Mouse (Mus musculus) limb, embryonic 10.5 days (tissue): ENCODE data around the gene Psrc1. TPM values are rescaled to one million over a fixed set of nuclear protein-coding genes. Genes with fewer than 3 reads are reported as not detected.
A peak's percentile ranks its signal among the peaks of the same experiment; 100 is the strongest.

Experiments used
- DNase-seq: peaks from one replicate; pipeline ENCODE4 v3.0.0-alpha.2; 2017; ENCODE audit warnings: low spot score
- H3K27ac ChIP-seq: fragments of 300-500 bp; sonication (generic); 2 replicates; pipeline ENCODE4 v1.5.1; 2016; ENCODE audit warnings: mild to moderate bottlenecking
- H3K27me3 ChIP-seq: fragments of 300-500 bp; sonication (generic); 2 replicates; pipeline ENCODE4 v1.6.1; 2016; ENCODE audit warnings: low read depth, mild to moderate bottlenecking; ENCODE audit not compliant: poor library complexity, severe bottlenecking
- H3K36me3 ChIP-seq: fragments of 300-500 bp; sonication (generic); 2 replicates; pipeline ENCODE4 v1.6.1; 2016; ENCODE audit warnings: mild to moderate bottlenecking, moderate library complexity
- H3K4me1 ChIP-seq: fragments of 300-500 bp; sonication (generic); 2 replicates; pipeline ENCODE4 v1.6.1; 2016
- H3K4me3 ChIP-seq: fragments of 300-500 bp; sonication (generic); 2 replicates; pipeline ENCODE4 v1.5.1; 2016; ENCODE audit warnings: mild to moderate bottlenecking, moderate library complexity
- H3K9me3 ChIP-seq: fragments of 300-500 bp; sonication (generic); replicated peaks from 2 replicates; pipeline ENCODE4 v1.6.1; 2016; ENCODE audit warnings: mild to moderate bottlenecking
- WGBS: fragments of 180-500 bp; shearing (Covaris S2); methylation state at CpG from one replicate; pipeline ENCODE4 v1.1.7; 2016; 5-methylcytosine and 5-hydroxymethylcytosine counted together
- polyA plus RNA-seq: library from polyadenylated mRNA; unstranded; fragments of >200 nt; fragmentation: Nextera tagmentation; extraction: Ambion mirVana; gene quantifications from 2 replicates; pipeline ENCODE4 v1.2.1, GENCODE M21; 2016

Gene Psrc1
- polyA plus RNA-seq, 1 experiment from 2014 or later = 100 TPM

DNA sequence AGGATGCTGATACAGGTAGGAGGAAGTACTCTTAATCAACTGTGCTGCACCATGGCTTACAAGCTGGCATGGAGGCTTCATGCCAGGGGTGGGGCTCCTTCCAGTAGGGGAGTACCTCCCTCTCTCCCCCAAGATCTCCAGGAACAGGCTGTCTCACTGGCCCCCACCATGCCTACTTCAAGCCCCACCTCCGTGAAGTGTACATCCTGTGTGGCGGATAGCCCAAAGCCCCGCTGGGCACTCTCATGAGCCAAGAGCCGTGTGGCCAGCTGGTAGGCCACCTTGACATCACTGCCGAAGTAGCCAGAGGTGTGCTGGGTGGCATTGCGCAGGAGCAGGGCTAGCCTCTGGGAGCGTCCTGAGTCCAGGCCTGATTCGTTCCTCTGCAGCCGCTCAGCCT lies 14.6 kb downstream of the Psrc1 start:
- no peaks in the 10 kb centered on the region for H3K9me3 ChIP-seq
- no peaks in the 10 kb centered on the region for H3K36me3 ChIP-seq
- WGBS = 89% methylated on average over 9 of the region's 9 CpGs
- H3K4me3 ChIP-seq = no peak overlapping the region
- H3K4me1 ChIP-seq = peaks cover 18% of the 10 kb centered on the region
- DNase-seq = no peak
- no peak overlapping the region for H3K27ac ChIP-seq
- H3K27me3 ChIP-seq = peaks cover 12% of the 10 kb centered on the region

DNA sequence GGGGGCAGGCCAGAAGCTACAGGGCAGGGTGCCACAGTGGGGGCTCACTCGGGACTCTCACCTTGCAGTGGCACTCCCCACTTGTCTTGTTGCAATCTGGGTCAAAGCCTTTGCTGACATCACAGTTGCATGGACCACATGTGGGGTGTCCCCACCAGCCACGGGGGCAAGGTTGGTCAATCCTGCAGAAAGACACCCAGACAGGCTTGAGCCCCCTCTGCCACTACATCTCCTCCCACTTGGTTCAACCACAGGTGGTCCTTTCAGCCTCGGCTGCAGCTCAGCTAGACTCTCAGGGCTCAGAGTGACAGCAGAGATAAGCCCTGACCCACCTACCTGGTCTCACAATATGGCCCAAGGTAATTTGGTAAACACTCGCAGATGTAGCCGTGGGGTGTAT lies 16.8 kb downstream of the Psrc1 start:
- Histone ChIP-seq H3K4me3 (no peak overlapping the region), H3K4me1 (peaks cover 18% of the 10 kb centered on the region), H3K9me3 (no peaks in the 10 kb centered on the region), H3K27me3 (peaks cover 9% of the 10 kb centered on the region; the same call in 1 of the 2 replicates), H3K27ac (no peak overlapping the region), H3K36me3 (no peaks in the 10 kb centered on the region)
- 82% methylated on average over 5 of the region's 5 CpGs for WGBS
- DNase-seq = no peak

DNA sequence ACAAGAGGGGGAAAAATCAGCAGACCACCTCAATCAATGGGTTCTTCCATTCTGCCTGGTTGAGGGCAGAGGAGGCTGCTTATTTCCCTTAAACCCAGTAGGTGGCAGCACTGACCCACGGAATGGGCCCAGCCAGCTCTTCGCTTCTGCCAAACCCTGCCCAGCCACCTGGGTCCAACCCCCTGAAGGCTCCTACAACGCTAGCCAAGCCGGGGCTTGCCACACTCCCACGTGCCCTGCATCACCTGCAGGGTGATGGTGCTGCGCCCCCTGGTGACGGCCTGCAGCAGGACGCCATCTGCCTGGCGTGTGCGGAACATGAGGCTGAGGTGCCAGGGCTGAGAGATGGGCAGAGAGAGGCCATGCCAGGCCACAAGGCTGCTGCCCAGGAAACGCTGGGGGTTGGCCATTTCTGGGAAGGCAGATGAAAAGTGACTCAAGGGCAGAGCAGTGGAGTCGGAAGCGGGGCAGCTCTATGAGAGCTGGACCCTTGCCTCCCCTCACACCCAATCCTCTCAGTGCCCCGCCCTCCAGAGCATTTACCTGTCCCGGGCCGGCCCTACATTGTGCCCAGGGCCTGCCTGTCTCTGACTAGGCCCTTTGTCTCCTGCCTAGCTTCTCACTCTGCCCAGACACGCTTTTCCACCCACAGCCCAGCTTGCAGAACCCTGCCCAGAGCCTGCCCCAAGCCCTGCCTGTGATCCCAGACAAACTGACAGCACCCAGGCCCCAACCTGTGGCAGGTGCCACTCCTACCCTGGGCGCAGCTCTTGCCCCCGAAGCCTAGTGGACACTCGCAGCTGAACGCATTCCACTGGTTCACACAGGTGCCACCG lies 18.3 kb downstream of the Psrc1 start:
- WGBS = 35% methylated on average over 22 of the region's 22 CpGs
- H3K27me3 ChIP-seq = peaks cover 9% of the 10 kb centered on the region; the same call in 1 of the 2 replicates

DNA sequence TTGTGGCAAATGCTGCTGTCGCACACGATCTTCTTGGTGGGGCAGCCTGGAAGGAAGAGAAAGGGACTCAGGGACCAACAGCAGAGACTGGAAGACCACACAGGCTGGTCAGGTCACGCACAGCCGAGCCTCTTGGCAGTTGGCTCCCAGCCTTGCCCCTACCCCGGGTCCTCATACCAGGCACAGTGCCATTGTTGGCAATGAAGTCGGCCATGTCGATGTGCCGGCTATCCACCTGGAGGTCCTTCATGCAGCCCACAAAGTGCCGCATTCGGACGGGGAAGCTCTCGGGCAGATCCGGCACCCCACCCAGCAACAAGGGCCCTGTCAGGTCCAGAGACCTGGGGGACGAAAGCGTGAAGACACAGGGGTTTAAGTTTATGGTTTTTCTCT lies 18.9 kb downstream of the Psrc1 start:
- Histone ChIP-seq H3K9me3 (no peaks in the 10 kb centered on the region), H3K4me1 (peaks cover 24% of the 10 kb centered on the region), H3K27ac (peak overlapping the region; percentile 31; the same call in 1 of the 2 replicates), H3K36me3 (peaks cover 3% of the 10 kb centered on the region; the same call in 1 of the 2 replicates), H3K4me3 (no peak overlapping the region), H3K27me3 (peaks cover 9% of the 10 kb centered on the region; the same call in 1 of the 2 replicates)
- 92% methylated on average over 15 of the region's 15 CpGs for WGBS
- no peak for DNase-seq

More for the DNA sequence above, 18.3 kb downstream of the Psrc1 start:
- DNase-seq = peak; percentile 90
- no peaks in the 10 kb centered on the region for H3K9me3 ChIP-seq
- peak overlapping the region; percentile 31 for H3K27ac ChIP-seq
- peaks cover 24% of the 10 kb centered on the region for H3K4me1 ChIP-seq
- peaks cover 3% of the 10 kb centered on the region; the same call in 1 of the 2 replicates for H3K36me3 ChIP-seq
- peak overlapping the region; percentile 20; the same call in 1 of the 2 replicates for H3K4me3 ChIP-seq

DNA sequence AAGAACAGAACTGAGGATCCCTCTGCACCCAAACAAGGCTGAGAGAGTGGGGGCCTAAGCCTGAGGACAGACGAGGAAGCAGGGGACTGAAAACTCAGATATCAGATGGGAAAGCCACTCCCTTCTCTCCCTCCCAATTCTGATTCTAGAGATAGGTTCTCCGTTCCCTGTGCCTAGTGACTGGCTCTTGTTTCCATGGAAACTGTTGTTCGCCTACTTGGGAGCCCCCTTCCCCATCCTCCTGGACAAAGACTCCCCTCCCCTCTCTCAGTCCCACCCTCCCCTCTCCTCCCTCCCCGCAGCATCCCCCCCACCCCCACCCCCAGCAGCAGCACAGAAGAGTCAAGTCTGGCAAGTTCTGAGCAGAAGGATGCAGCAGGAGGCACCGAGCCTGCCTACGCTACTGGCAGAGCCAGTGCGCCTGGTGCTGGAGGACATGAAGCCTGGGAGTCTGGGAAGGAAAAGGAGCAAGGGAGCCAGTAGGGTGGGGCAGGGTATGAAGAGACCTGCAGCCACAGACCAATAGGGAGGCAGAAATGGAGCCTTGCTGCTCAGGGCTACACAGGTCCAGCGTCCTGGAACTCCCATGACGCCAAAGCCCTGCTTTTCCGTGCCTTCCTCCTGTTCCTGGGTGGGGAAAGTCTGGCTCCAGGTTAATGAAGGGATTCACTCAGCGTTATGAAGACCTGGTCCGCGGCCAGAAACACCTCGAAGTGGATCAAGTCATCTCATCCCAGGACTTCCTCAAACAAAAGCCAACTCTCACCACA lies 22.1 kb downstream of the Psrc1 start:
- Histone ChIP-seq H3K27me3 (peaks cover 9% of the 10 kb centered on the region; the same call in 1 of the 2 replicates), H3K27ac (no peak overlapping the region; the same call in 1 of the 2 replicates), H3K36me3 (peaks cover 3% of the 10 kb centered on the region; the same call in 1 of the 2 replicates), H3K9me3 (no peaks in the 10 kb centered on the region), H3K4me3 (no peak overlapping the region), H3K4me1 (peaks cover 32% of the 10 kb centered on the region)
- no peak for DNase-seq
- WGBS = 57% methylated on average over 14 of the region's 14 CpGs

DNA sequence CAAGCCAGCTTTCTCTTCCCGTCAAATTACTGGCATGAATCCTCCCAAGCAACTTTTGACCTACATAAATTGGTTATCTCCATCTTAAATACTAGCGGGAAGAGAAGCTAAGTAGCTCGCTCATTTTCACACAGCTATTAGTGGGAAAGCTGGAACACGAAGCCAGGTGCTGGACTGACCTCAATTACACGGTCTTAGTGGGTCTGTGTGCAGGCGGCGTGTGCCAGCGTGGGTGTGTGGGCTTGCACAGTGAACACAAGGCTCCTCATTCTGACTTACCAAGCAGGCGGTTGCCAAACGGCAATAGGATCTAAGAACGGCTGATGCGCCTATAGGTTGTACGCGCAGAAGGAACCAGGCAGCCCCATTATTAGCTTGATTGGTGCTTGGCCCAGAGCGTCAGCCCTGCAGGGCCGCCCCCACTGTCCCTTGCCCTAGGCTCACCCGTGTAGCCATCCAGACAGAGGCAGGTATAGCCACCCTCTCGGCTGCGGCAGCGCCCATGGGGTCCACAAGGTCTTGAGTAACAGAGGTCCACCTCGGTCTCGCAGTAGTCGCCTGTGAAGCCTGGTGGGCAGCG lies 22.8 kb downstream of the Psrc1 start:
- H3K4me1 ChIP-seq = peaks cover 37% of the 10 kb centered on the region

DNA sequence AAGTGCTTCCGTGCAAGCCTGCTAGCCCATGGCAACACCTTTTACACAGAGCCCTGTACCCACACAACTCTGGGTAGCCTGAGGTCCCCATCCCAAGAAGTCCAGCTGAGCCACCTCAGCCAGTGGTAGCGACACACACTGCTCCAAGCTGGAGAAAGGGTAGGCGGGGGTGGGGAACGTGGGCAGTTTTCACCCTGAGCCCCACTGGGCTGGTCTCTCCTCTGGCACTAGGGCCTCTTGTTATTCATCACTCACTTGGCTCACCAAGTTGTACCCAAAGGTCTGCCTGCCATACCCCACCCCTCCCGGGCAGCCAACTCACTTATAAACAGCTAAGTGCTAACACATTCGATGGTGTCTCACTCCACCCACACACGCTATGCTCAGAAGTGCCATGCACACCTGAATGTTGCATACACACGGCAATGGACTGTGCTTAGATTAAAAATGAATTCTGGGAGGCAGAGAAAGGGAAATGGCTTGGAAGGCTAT lies 24.9 kb downstream of the Psrc1 start:
- Histone ChIP-seq H3K27ac (no peak overlapping the region), H3K27me3 (0 out of 2 replicates have a peak, but pooled peaks cover under 1% of the 10 kb centered on the region), H3K4me1 (peaks cover 29% of the 10 kb centered on the region), H3K9me3 (peaks cover 6% of the 10 kb centered on the region; the same call in 1 of the 2 replicates), H3K36me3 (peaks cover 22% of the 10 kb centered on the region), H3K4me3 (no peak overlapping the region)
- DNase-seq = no peak
- WGBS = 92% methylated on average over 8 of the region's 8 CpGs

More for the DNA sequence above, 22.8 kb downstream of the Psrc1 start:
- no peak for DNase-seq
- Histone ChIP-seq H3K4me3 (no peak overlapping the region), H3K9me3 (no peaks in the 10 kb centered on the region), H3K27ac (no peak overlapping the region), H3K36me3 (peaks cover 3% of the 10 kb centered on the region; the same call in 1 of the 2 replicates), H3K27me3 (peaks cover 9% of the 10 kb centered on the region; the same call in 1 of the 2 replicates)
- WGBS = 93% methylated on average over 24 of the region's 24 CpGs

DNA sequence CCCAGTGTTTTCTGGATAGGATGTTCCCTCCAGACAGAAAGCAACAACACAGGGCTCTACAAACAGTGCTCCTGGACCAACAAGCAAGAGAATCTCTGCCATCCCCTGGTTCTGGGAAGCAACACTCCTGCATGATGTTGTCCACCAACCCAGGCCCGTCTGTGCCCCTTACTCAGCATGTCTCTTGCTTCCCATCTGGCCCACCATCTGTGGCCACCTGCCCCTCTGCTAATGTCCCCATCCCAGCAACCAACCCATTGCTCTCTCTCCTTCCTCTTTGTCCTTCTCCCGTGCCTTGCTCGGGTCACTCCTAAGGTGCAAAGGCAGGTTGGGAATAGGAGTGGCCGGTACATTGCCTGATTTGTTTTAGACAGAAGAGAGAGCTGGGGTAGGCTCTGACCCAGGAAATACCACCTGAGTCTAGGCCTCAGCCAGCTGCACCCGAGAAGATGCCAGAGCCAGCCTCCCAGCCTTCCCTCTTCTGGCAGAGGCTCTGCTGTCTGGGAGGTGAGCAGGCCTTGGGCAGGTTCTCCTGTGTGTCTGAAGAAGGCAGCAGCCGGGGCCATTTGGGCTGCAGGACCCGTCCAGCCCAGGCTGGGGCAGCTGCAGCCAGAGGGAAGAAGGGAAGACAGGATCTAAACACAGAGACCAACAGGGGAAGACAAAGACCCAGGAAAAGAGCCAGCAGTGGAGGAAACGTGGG lies 26.2 kb downstream of the Psrc1 start:
- H3K4me1 ChIP-seq = peaks cover 29% of the 10 kb centered on the region
- peaks cover 7% of the 10 kb centered on the region for H3K27me3 ChIP-seq
- no peak overlapping the region for H3K4me3 ChIP-seq
- H3K36me3 ChIP-seq = peaks cover 30% of the 10 kb centered on the region
- peaks cover 11% of the 10 kb centered on the region; the same call in 1 of the 2 replicates for H3K9me3 ChIP-seq
- DNase-seq = no peak
- 65% methylated on average over 8 of the region's 8 CpGs for WGBS
- H3K27ac ChIP-seq = peak overlapping the region; percentile 66

DNA sequence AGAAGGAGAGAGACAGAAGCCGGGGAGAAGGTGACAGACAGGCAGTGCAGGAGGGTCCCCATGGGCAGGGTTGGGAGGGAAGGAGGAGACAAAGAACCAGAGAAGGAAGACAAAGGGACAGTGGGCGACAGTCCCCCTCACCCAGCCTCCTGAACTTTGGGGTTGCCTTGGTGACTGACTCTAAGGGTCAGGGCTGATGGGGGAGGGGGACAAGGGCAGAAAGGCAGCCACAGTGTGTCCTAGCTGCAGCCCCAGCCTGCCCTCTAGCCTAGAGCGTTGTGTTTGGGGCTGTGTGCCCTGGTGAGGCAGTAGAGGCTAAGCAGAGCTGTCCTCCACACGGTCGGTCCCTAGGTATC lies 26.7 kb downstream of the Psrc1 start:
- H3K9me3 ChIP-seq = peaks cover 11% of the 10 kb centered on the region; the same call in 1 of the 2 replicates
- H3K27ac ChIP-seq = peak overlapping the region; percentile 66
- H3K4me1 ChIP-seq = peaks cover 31% of the 10 kb centered on the region
- H3K4me3 ChIP-seq = no peak overlapping the region
- H3K36me3 ChIP-seq = peaks cover 30% of the 10 kb centered on the region
- no peak for DNase-seq
- WGBS = 32% methylated on average over 5 of the region's 5 CpGs
- peaks cover 12% of the 10 kb centered on the region for H3K27me3 ChIP-seq

DNA sequence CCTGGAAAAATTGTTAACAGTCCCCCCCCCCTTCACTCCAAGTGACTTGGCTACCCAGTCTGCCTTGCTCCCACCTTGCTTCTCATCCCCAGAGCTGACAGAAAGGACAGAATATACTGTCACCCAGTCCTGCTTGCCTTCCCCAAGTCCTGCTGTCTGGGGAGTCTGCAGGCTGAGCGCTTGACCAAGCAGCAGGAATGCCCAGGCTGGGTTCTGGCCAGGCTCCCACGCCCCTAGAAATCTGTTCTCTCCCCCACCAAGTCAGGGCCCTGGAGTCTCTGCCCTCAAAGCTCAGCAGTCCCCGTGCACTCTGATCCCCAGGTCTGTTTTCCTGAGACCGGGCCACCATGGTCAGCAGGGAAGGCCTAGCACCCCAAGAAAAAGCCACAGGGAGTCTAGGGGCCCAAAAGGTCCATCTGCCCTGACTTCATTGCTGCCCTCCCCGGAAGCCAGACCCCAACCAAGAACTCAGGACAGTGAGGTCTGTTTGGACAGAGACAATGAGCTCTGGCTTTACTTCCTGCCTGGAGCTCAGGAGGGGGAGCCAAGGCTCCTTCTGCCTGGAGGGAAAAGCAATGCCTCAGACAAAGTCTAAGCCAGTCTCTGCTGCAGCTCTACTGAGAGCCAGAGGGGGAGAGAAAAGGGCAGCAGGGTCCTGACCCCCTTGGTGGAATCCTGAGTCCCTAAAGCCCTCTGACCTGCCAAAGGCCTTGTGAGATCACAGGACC lies 27.6 kb downstream of the Psrc1 start:
- Histone ChIP-seq H3K36me3 (peaks cover 30% of the 10 kb centered on the region), H3K9me3 (peaks cover 11% of the 10 kb centered on the region; the same call in 1 of the 2 replicates), H3K4me1 (peaks cover 33% of the 10 kb centered on the region), H3K27me3 (peaks cover 17% of the 10 kb centered on the region), H3K27ac (peak overlapping the region; percentile 66), H3K4me3 (no peak overlapping the region)
- no peak for DNase-seq
- 73% methylated on average over 5 of the region's 5 CpGs for WGBS

DNA sequence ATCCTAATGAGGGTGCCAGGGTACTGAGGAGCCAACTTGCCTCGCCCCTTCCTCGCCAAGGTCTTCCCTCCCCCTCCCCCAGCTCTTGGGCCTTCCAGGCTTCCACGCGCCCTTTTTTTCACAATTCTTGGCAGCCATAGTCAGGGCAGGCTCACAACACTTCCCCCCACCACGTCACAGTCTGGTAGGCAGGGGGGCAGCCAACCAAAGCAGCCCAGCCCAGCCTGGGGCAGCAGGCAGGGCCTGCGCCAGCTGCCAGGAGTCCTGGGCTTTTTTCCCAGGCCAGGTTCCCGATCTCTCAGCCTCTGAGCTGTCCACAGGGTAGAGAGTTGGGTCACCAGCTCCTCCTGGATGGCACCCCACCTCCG lies 28.1 kb downstream of the Psrc1 start:
- H3K27ac ChIP-seq = peak overlapping the region; percentile 8; the same call in 1 of the 2 replicates
- WGBS = 81% methylated on average over 8 of the region's 8 CpGs
- no peak for DNase-seq
- H3K9me3 ChIP-seq = peaks cover 11% of the 10 kb centered on the region; the same call in 1 of the 2 replicates
- H3K36me3 ChIP-seq = peaks cover 27% of the 10 kb centered on the region
- peaks cover 22% of the 10 kb centered on the region for H3K27me3 ChIP-seq
- peaks cover 33% of the 10 kb centered on the region for H3K4me1 ChIP-seq
- no peak overlapping the region for H3K4me3 ChIP-seq
